Mouse (Mus musculus) heart, postnatal 25 days (tissue): ENCODE results near the gene Natd1. TPM values are rescaled to one million over a fixed set of nuclear protein-coding genes. Genes with fewer than 3 reads are reported as not detected.

ENCODE experiments used
- DNase-seq: peaks from one replicate; pipeline ENCODE4 v3.0.0; 2022; ENCODE audit warnings: low spot score
- intact Hi-C: fragments of 180-260 bp; cut with DNase I; formaldehyde crosslinking; loops from one replicate; pipeline ENCODE4 v1.15.1; 2025
- total RNA-seq, 2 experiments: library from RNA; stranded (reverse); gene quantifications; 2 replicates each; pipeline ENCODE4 v1.2.3; 2021

The Natd1 gene
- 10 to 100 TPM; 14.6 to 14.9 TPM for total RNA-seq

GRCm38 (mm10) chr11:60914491-60914890 lies at the start of gene Natd1:
TSS of gene Natd1 (minus strand) at chr11:60914750.
- intact Hi-C loops, result no loop called here
- no peak for DNase-seq

GRCm38 (mm10) chr11:60962709-60963108 lies 48.2 kb upstream of the Natd1 start:
- no peak for DNase-seq
- intact Hi-C loops, result no loop called here

- no peak for DNase-seq
- intact Hi-C loops, result no loop called here
Measured at GRCm38 (mm10) chr11:60961176-60961575, 46.6 kb upstream of the Natd1 start.

- intact Hi-C loops, result no loop called here
- DNase-seq, result no peak
Measured at GRCm38 (mm10) chr11:60958948-60959347, 44.4 kb upstream of the Natd1 start.

GRCm38 (mm10) chr11:60955621-60956383 lies 41.3 kb upstream of the Natd1 start:
- intact Hi-C loops, result no loop called here

GRCm38 (mm10) chr11:60954255-60955104 lies 39.9 kb upstream of the Natd1 start:
- intact Hi-C loops, result no loop called here

More at GRCm38 (mm10) chr11:60955621-60956383, 41.3 kb upstream of the Natd1 start:
- no peak for DNase-seq

GRCm38 (mm10) chr11:60953803-60954202 lies 39.3 kb upstream of the Natd1 start:
- peak; percentile 66 for DNase-seq
- intact Hi-C loops, result loop anchor here (1.0 kb wide), 1 partner anchor 137 kb away; no protein-coding TSS in a partner anchor

More at GRCm38 (mm10) chr11:60954255-60955104, 39.9 kb upstream of the Natd1 start:
- no peak for DNase-seq

GRCm38 (mm10) chr11:60952986-60953385 lies 38.4 kb upstream of the Natd1 start:
- intact Hi-C loops, result loop anchor here (1.0 kb wide), 1 partner anchor 138 kb away; no protein-coding TSS in a partner anchor
- no peak for DNase-seq

GRCm38 (mm10) chr11:60952362-60952761 lies 37.8 kb upstream of the Natd1 start:
- no peak for DNase-seq
- intact Hi-C loops, result no loop called here

- intact Hi-C loops, result no loop called here
- no peak for DNase-seq
Measured at GRCm38 (mm10) chr11:60951896-60952295, 37.3 kb upstream of the Natd1 start.

GRCm38 (mm10) chr11:60945003-60945402 lies 30.5 kb upstream of the Natd1 start:
- intact Hi-C loops, result no loop called here
- DNase-seq, result no peak

- DNase-seq, result no peak
- intact Hi-C loops, result no loop called here
Measured at GRCm38 (mm10) chr11:60942263-60943015, 27.9 kb upstream of the Natd1 start.

GRCm38 (mm10) chr11:60941370-60941769 lies 26.8 kb upstream of the Natd1 start:
- DNase-seq, result no peak

GRCm38 (mm10) chr11:60940501-60940900 lies 26.0 kb upstream of the Natd1 start:
- no peak for DNase-seq
- intact Hi-C loops, result no loop called here

More at GRCm38 (mm10) chr11:60941370-60941769, 26.8 kb upstream of the Natd1 start:
- intact Hi-C loops, result no loop called here

- intact Hi-C loops, result no loop called here
- DNase-seq, result peak; percentile 38
Measured at GRCm38 (mm10) chr11:60939487-60939886, 24.9 kb upstream of the Natd1 start.

GRCm38 (mm10) chr11:60937611-60938010 lies 23.1 kb upstream of the Natd1 start:
- intact Hi-C loops, result no loop called here
- DNase-seq, result no peak

GRCm38 (mm10) chr11:60935975-60936373 lies 21.4 kb upstream of the Natd1 start:
- intact Hi-C loops, result no loop called here
- no peak for DNase-seq

GRCm38 (mm10) chr11:60935326-60935974 lies 20.9 kb upstream of the Natd1 start:
- intact Hi-C loops, result no loop called here
- DNase-seq, result peak; percentile 73

GRCm38 (mm10) chr11:60934795-60935194 lies 20.2 kb upstream of the Natd1 start:
- DNase-seq, result no peak
- intact Hi-C loops, result no loop called here
